Mouse (Mus musculus) bone marrow, adult 2 months (tissue): ENCODE results near the gene Fam84a.

Source experiments
- CTCF ChIP-seq: fragments of 200-500 bp; IDR thresholded peaks from 2 replicates; pipeline ENCODE4 v1.5.1; 2011; ENCODE audit warnings: low read length, control low read depth; ENCODE audit not compliant: control insufficient read depth, insufficient read depth
- POLR2A ChIP-seq: fragments of 200-500 bp; IDR thresholded peaks from 2 replicates; pipeline ENCODE4 v1.6.1; 2011; ENCODE audit warnings: low read depth, mild to moderate bottlenecking, control low read depth, low read length, borderline replicate concordance; ENCODE audit not compliant: control insufficient read depth

GRCm38 (mm10) chr12:14149843-14150567 is 1.8 kb downstream of the Fam84a start:
- TF ChIP-seq POLR2A (no peak), CTCF (no peak)
